ENCODE assay signal across 8 mouse cellular contexts in the genomic region with DNA sequence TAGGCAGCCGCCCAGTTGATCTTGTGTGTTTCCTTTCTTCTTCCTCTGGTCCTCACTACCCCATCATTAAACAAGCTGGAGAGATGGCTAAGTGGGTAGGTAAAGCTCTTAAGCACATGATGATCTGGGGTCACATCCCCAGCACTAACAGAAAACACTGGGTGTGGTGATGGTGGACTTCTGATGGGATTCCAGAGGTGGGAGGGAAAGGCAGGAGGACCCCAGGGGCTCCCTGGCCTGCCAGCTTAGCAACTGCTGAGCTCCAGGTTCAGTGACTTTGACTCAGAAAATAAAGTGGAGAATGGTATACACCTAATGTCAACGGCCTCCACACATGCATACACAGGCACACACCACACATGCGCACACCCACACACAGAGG. TPM values are rescaled to one million over a fixed set of nuclear protein-coding genes. Genes with fewer than 3 reads are reported as not detected.
DNase-seq lines count a peak whose midpoint lies in the region; ATAC-seq and TF ChIP-seq lines count a peak whose summit lies in the region.

No protein-coding gene starts in this region.

- TF ChIP-seq POLR2A in small intestine, adult 2 months (IDR thresholded peaks at IDR 0.05; ENCODE audit: low read depth, low read length), result no peak

- ATAC-seq in lung, embryonic 16.5 days (ENCODE audit: low read depth), result peak; percentile 10; the same call in 1 of the 2 replicates
- ATAC-seq in limb, embryonic 11.5 days (ENCODE audit: insufficient number of reproducible peaks, low FRiP score, low TSS enrichment, low read depth), result no peak
- no peak for ATAC-seq in inflammation-experienced regulatory T-cells, adult 6 months

- no peaks in the 10 kb centered on the region for H3K27me3 ChIP-seq in lung, embryonic 16.5 days (ENCODE audit: control insufficient read depth, insufficient read depth, low read depth, low read length)
- H3K27me3 ChIP-seq in limb, embryonic 11.5 days (ENCODE audit: control insufficient read depth, insufficient read depth, low read length), result no peaks in the 10 kb centered on the region
- no peaks in the 10 kb centered on the region for H3K27me3 ChIP-seq in small intestine, adult 2 months (ENCODE audit: control insufficient read depth, insufficient read depth, low read length)

- no peak for TF ChIP-seq CTCF in small intestine, adult 2 months (IDR thresholded peaks at IDR 0.05; ENCODE audit: extremely low read depth, insufficient read length, insufficient replicate concordance, low read depth, low read length)

- no peak for DNase-seq in lung, adult 18-20 months
- peak; percentile 40 for DNase-seq in embryo, embryonic 9.5 days (ENCODE audit: extremely low spot score)
- DNase-seq in limb, embryonic 11.5 days (ENCODE audit: low spot score), result peak; percentile 32
- no peak for DNase-seq in ovary, postnatal 10 days (ENCODE audit: low spot score)
- no peak for DNase-seq in urinary bladder, postnatal 36 days (ENCODE audit: low spot score in 2 of 2)

- H3K9me3 ChIP-seq in lung, embryonic 16.5 days (ENCODE audit: control insufficient read depth, low read length), result no peaks in the 10 kb centered on the region
- H3K9me3 ChIP-seq in limb, embryonic 11.5 days (ENCODE audit: control insufficient read depth, low read length), result no peaks in the 10 kb centered on the region

- WGBS in lung, embryonic 16.5 days, result 32% methylated on average over 3 of the region's 3 CpGs
- WGBS in limb, embryonic 11.5 days, result 49% methylated on average over 3 of the region's 3 CpGs
- 26% methylated on average over 3 of the region's 3 CpGs for WGBS in small intestine, adult 2 months

- H3K9ac ChIP-seq in lung, embryonic 16.5 days (ENCODE audit: low read length), result peak overlapping the region; percentile 87
- H3K9ac ChIP-seq in limb, embryonic 11.5 days (ENCODE audit: low read length), result peak overlapping the region; percentile 64

- H3K27ac ChIP-seq in lung, embryonic 16.5 days (ENCODE audit: low read length), result peak overlapping the region; percentile 93
- H3K27ac ChIP-seq in limb, embryonic 11.5 days (replicated peaks; ENCODE audit: low read depth, low read length), result peak overlapping the region; percentile 1; the same call in 1 of the 2 replicates
- H3K27ac ChIP-seq in small intestine, adult 2 months (ENCODE audit: insufficient read depth, low read depth, low read length), result no peak overlapping the region; the same call in 1 of the 2 replicates

- peaks cover 7% of the 10 kb centered on the region for H3K36me3 ChIP-seq in lung, embryonic 16.5 days (ENCODE audit: control insufficient read depth, insufficient read depth, low read length)
- peaks cover 9% of the 10 kb centered on the region; the same call in 1 of the 2 replicates for H3K36me3 ChIP-seq in limb, embryonic 11.5 days (ENCODE audit: control insufficient read depth, insufficient read depth, low read length)
- H3K36me3 ChIP-seq in small intestine, adult 2 months (ENCODE audit: control insufficient read depth, insufficient read depth, low read length), result peaks cover 20% of the 10 kb centered on the region

- H3K4me1 ChIP-seq in lung, embryonic 16.5 days (replicated peaks; ENCODE audit: control insufficient read depth, insufficient read depth, low read length), result peaks cover 26% of the 10 kb centered on the region
- no peaks in the 10 kb centered on the region for H3K4me1 ChIP-seq in limb, embryonic 11.5 days (ENCODE audit: control insufficient read depth, insufficient read depth, low read length)
- peaks cover 9% of the 10 kb centered on the region; the same call in 1 of the 2 replicates for H3K4me1 ChIP-seq in small intestine, adult 2 months (ENCODE audit: control insufficient read depth, insufficient read depth, insufficient read length, low read length)

- H3K4me3 ChIP-seq in lung, embryonic 16.5 days (ENCODE audit: low read length), result peak overlapping the region; percentile 76
- H3K4me3 ChIP-seq in limb, embryonic 11.5 days (ENCODE audit: low read depth, low read length), result peak overlapping the region; percentile 47
- peak overlapping the region; percentile 69 for H3K4me3 ChIP-seq in small intestine, adult 2 months (ENCODE audit: low read depth, low read length)

- H3K4me2 ChIP-seq in lung, embryonic 16.5 days (ENCODE audit: low read depth, low read length), result peak overlapping the region; percentile 76
- peak overlapping the region; percentile 75 for H3K4me2 ChIP-seq in limb, embryonic 11.5 days (ENCODE audit: low read depth, severe bottlenecking)

RNA-seq across cellular contexts. Expression of a gene that starts 0.6 kb away (rescaled TPM):
- 2.3 and 4.3 TPM in 2 replicates for polyA plus RNA-seq in lung, embryonic 16.5 days (2015; fragmentation: Nextera tagmentation; extraction: Ambion mirVana)
- 1.6 and 3.5 TPM in 2 replicates for polyA plus RNA-seq in limb, embryonic 11.5 days (2014; fragmentation: Nextera tagmentation; extraction: Ambion mirVana)
- 1.1 and 2.8 TPM in 2 replicates for polyA plus RNA-seq in small intestine, adult 2 months (2012; rRNA removed)
- 1 to 10 TPM in 2 of 3 experiments, under 1 TPM in 1; 0.95 to 2.8 (median 1.4) TPM for polyA plus RNA-seq in inflammation-experienced regulatory T-cells, adult 6 months (2017; shearing (Covaris generic))

RNA-seq across cellular contexts. Expression of a gene that starts 0.7 kb away (rescaled TPM):
- 21.2 and 22.9 TPM in 2 replicates for polyA plus RNA-seq in lung, embryonic 16.5 days (2015; fragmentation: Nextera tagmentation; extraction: Ambion mirVana)
- 18.5 and 22.2 TPM in 2 replicates for polyA plus RNA-seq in limb, embryonic 11.5 days (2014; fragmentation: Nextera tagmentation; extraction: Ambion mirVana)
- polyA plus RNA-seq in small intestine, adult 2 months (2012; rRNA removed), result 1.3 and 6.8 TPM in 2 replicates
- 10 to 100 TPM; 17.0 to 24.3 (median 22.5) TPM for polyA plus RNA-seq in inflammation-experienced regulatory T-cells, adult 6 months (2017; shearing (Covaris generic))

RNA-seq across cellular contexts. Expression of a gene that starts 5.3 kb away (rescaled TPM):
- 1.1 and 1.4 TPM in 2 replicates for polyA plus RNA-seq in lung, embryonic 16.5 days (2015; fragmentation: Nextera tagmentation; extraction: Ambion mirVana)
- 1.4 and 1.9 TPM in 2 replicates for polyA plus RNA-seq in limb, embryonic 11.5 days (2014; fragmentation: Nextera tagmentation; extraction: Ambion mirVana)
- polyA plus RNA-seq in small intestine, adult 2 months (2012; rRNA removed), result 0.74 and 3.3 TPM in 2 replicates
- polyA plus RNA-seq in inflammation-experienced regulatory T-cells, adult 6 months (2017; shearing (Covaris generic)), result 1 to 10 TPM in 2 of 3 experiments, under 1 TPM in 1; 0.60 to 3.4 (median 2.5) TPM

RNA-seq across cellular contexts. Expression of a gene that starts 55.4 kb away (rescaled TPM):
- 3.4 and 3.5 TPM in 2 replicates for polyA plus RNA-seq in lung, embryonic 16.5 days (2015; fragmentation: Nextera tagmentation; extraction: Ambion mirVana)
- 2.9 and 3.5 TPM in 2 replicates for polyA plus RNA-seq in limb, embryonic 11.5 days (2014; fragmentation: Nextera tagmentation; extraction: Ambion mirVana)
- 3.6 and 15.9 TPM in 2 replicates for polyA plus RNA-seq in small intestine, adult 2 months (2012; rRNA removed)
- polyA plus RNA-seq in inflammation-experienced regulatory T-cells, adult 6 months (2017; shearing (Covaris generic)), result 1 to 10 TPM; 1.2 to 3.1 (median 1.6) TPM

Comparison
In these comparisons a context has a peak if more than half of its experiments do, and no peak if none do; other contexts are left out.
1. DNase-seq: peak in embryo, embryonic 9.5 days (single experiment) and limb, embryonic 11.5 days (single experiment); none in lung, adult 18-20 months (0 of 2), ovary, postnatal 10 days (single experiment) and urinary bladder, postnatal 36 days (0 of 2).
2. Peak in every context shown above with its lines, with median percentiles within 50 percentile points of each other: H3K4me3 ChIP-seq.